Mouse (Mus musculus) colon, adult 2 months (tissue): ENCODE results near the gene Mdk. TPM values are rescaled to one million over a fixed set of nuclear protein-coding genes. Genes with fewer than 3 reads are reported as not detected.

Experiments used
- polyA plus RNA-seq: library from polyadenylated mRNA; depleted of rRNA; stranded (reverse); fragments of >200 nt; gene quantifications from 2 replicates; pipeline ENCODE4 v1.2.3, GENCODE M21; 2012; rRNA removed

Mdk gene
- 2.8 and 5.7 TPM in 2 replicates for polyA plus RNA-seq

GRCm38 (mm10) chr2:91932160-91932711 lies at the start of gene Mdk:
Mdk (minus strand) TSS chr2:91932297.

DNA sequence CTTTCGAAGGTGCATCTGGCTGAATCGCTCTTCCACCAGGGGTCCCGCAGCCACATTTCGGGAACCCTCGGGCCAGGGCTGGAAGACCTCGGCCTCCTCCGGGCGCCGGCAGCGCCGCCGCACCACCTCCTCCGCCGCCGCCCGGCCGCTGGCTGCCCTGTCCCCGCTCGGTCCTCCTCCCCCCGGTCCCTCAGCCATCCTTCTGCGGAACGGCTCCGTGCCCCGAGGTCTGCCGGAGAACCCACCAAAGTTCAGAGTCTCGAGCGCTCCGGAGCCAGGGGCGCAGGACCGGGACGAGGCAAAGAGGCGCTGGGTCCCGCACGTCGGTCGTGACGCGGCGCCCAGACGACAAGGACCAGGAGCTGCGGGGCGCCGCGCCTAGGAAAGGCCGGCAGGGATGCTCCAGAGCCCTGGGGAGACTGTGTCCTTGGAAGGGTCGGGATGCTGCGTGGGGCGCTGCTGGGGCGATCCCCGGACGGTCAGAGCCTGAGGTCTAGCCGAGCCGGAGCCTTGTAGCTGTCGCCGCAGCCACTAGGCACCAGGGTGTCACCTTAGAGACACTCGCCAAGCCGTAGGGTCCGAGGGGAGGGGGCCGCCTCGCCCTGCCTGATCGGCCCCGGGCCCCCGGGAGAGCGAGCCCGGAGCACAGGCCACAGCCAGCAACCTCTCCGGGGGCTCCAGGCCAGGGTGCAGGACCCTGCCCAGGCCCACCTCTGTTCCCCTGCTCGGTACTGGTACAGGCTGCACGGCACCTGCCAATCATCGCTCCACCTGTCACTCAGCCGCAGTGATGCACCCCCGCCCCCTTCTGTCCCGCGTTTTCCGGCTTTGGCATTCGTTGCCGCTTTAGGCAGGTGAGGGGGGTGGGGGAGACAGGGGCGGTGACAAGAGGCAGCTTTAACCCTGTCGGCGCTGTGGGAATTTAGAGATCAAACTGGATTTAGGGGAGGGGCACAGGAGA lies 43.8 kb upstream of the Mdk start, which contains the start of gene Dgkz:
Dgkz (minus strand) TSS at position 284 of the 961 bp plus-strand sequence.

DNA sequence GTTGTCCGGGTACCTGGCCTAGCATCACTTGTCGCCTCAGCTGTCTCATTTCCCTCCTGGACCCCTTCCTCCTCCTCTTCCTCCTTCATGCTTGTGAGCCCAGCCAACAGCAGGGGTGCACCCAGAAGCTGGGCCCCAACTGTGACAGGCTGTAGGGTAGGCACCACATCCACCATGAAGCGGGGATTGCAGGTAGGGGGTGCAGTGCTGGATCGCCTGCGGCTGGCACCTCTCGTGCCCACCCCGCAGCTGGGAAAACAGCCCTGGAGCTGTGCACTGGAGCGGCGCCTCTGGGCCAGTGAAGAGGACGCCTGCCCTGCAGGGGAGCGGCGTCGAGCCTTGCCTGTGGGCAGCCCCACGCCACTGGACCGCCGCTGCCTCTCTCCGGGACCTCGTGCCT lies 13.4 kb upstream of the Mdk start, which contains the start of gene Gm9821:
Gm9821 (plus strand) TSS at position 221 of the 400 bp plus-strand sequence.

GRCm38 (mm10) chr2:91926949-91927348 lies 5.1 kb downstream of the Mdk start, which contains the start of gene Chrm4:
Chrm4 (plus strand) TSS chr2:91927249.

Other genes with a start within 250 kb of the Mdk start
- 27.7 and 28.8 TPM in 2 replicates for gene Atg13, start 221.7 kb downstream of the Mdk start, polyA plus RNA-seq
- 2.6 TPM in 2 replicates for gene Harbi1, start 221.4 kb downstream of the Mdk start, polyA plus RNA-seq
- gene Ambra1, start 202.2 kb downstream of the Mdk start, polyA plus RNA-seq = 19.3 and 21.9 TPM in 2 replicates
- gene Chrm4, start 5.0 kb downstream of the Mdk start, polyA plus RNA-seq = 1.8 and 2.1 TPM in 2 replicates
- gene Gm9821, start 13.4 kb upstream of the Mdk start, polyA plus RNA-seq = not detected in 2 replicates
- gene Dgkz, start 43.6 kb upstream of the Mdk start, polyA plus RNA-seq = 274 and 282 TPM in 2 replicates
- 99.1 and 157 TPM in 2 replicates for gene Creb3l1, start 92.2 kb upstream of the Mdk start, polyA plus RNA-seq
- gene Phf21a, start 160.8 kb upstream of the Mdk start, polyA plus RNA-seq = 24.6 and 25.5 TPM in 2 replicates